Mouse (Mus musculus) limb, embryonic 14.5 days (tissue): ENCODE measurements around the gene Fam169a. TPM values are rescaled to one million over a fixed set of nuclear protein-coding genes. Genes with fewer than 3 reads are reported as not detected.

Source experiments
- ATAC-seq: fragments of 200-750 bp; cut with Nextera tagmentation; 2 replicates; pipeline ENCODE4 v1.8.0; 2017; ENCODE audit warnings: low read depth, moderate number of reproducible peaks, moderate TSS enrichment; ENCODE audit not compliant: low FRiP score
- DNase-seq: peaks from one replicate; pipeline ENCODE4 v3.0.0-alpha.2; 2015; ENCODE audit warnings: low spot score
- H3K27ac ChIP-seq: fragments of 300-500 bp; sonication (generic); replicated peaks from 2 replicates; pipeline ENCODE4 v1.5.1; 2014; ENCODE audit warnings: low read depth, mild to moderate bottlenecking, low read length, moderate library complexity, mixed read lengths
- H3K27me3 ChIP-seq: fragments of 300-500 bp; sonication (generic); 2 replicates; pipeline ENCODE4 v1.6.1; 2014; ENCODE audit warnings: low read length, mixed read lengths; ENCODE audit not compliant: control insufficient read depth, insufficient read depth
- H3K36me3 ChIP-seq: fragments of 300-500 bp; sonication (generic); 2 replicates; pipeline ENCODE4 v1.6.1; 2014; ENCODE audit warnings: mild to moderate bottlenecking, low read length, moderate library complexity, mixed read lengths; ENCODE audit not compliant: control insufficient read depth, insufficient read depth
- H3K4me1 ChIP-seq: fragments of 300-500 bp; sonication (generic); 2 replicates; pipeline ENCODE4 v1.6.1; 2014; ENCODE audit warnings: antibody characterized with exemption, low read length, mixed read lengths; ENCODE audit not compliant: control insufficient read depth, insufficient read depth
- H3K4me2 ChIP-seq: fragments of 300-500 bp; sonication (generic); replicated peaks from 2 replicates; pipeline ENCODE4 v1.6.1; 2014; ENCODE audit warnings: low read depth, mild to moderate bottlenecking, low read length, moderate library complexity; ENCODE audit not compliant: severe bottlenecking
- H3K4me3 ChIP-seq: fragments of 300-500 bp; sonication (generic); replicated peaks from 2 replicates; pipeline ENCODE4 v1.5.1; 2014; ENCODE audit warnings: low read length
- H3K9ac ChIP-seq: fragments of 300-500 bp; sonication (generic); 2 replicates; pipeline ENCODE4 v1.6.1; 2014; ENCODE audit warnings: mild to moderate bottlenecking, low read depth, low read length, moderate library complexity; ENCODE audit not compliant: severe bottlenecking
- H3K9me3 ChIP-seq: fragments of 300-500 bp; sonication (generic); 2 replicates; pipeline ENCODE4 v1.6.1; 2016; ENCODE audit warnings: low read length; ENCODE audit not compliant: control insufficient read depth
- POLR2A ChIP-seq: fragments of 200-500 bp; IDR thresholded peaks from 2 replicates; pipeline ENCODE4 v1.8.0; 2012; ENCODE audit warnings: inconsistent platforms, mild to moderate bottlenecking, moderate library complexity, borderline replicate concordance; ENCODE audit not compliant: insufficient read depth, insufficient read length; ENCODE audit errors: extremely low read depth
- WGBS: fragments of 180-500 bp; shearing (Covaris S2); extraction: QIAGEN DNeasy Blood & Tissue Kit; methylation state at CpG from one replicate; pipeline ENCODE4 v1.1.7; 2014; 5-methylcytosine and 5-hydroxymethylcytosine counted together
- polyA plus RNA-seq, 2 experiments: library from polyadenylated mRNA; depleted of rRNA in 1 of 2; stranded (reverse) in 1 of 2; unstranded in 1 of 2; fragments of >200 nt; fragmentation: Nextera tagmentation in 1 of 2; extraction: Ambion mirVana in 1 of 2; gene quantifications; 2 replicates each; pipeline versions ENCODE4 v1.2.1 to v1.2.3; 2012 to 2014

Gene Fam169a
- polyA plus RNA-seq, 2 experiments, result 1.7 to 2.8 TPM

- Histone ChIP-seq H3K27ac (no peak overlapping the region), H3K27me3 (no peaks in the 10 kb centered on the region), H3K9ac (no peak overlapping the region), H3K36me3 (peaks cover 36% of the 10 kb centered on the region), H3K4me1 (peaks cover 6% of the 10 kb centered on the region), H3K9me3 (no peaks in the 10 kb centered on the region), H3K4me2 (no peak overlapping the region), H3K4me3 (no peak overlapping the region)
- WGBS, result 78% methylated on average over 7 of the region's 7 CpGs
- no peak for ATAC-seq
- no peak for TF ChIP-seq POLR2A
- no peak for DNase-seq
These were observed 75.2 kb downstream of the Fam169a start for GRCm38 (mm10) chr13:97142321-97142720.

DNA sequence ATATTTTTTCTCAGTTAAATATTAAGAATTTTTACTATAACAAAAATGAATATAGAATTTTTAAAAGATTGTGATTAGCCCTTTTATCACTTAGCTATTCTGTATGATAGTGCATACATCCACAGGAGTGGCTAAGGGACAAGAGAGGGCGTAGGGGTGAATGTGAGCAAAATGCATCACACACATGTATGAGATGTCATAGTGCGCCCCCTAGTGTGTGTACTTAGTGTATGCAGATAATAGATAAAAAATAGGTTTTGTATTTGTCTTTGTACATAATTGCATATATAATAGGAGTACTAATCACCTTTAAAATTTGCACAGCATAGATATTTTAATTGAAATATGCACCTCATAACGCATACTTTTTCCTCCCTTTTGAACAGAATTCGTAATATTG, 78.7 kb downstream of the Fam169a start:
- 57% methylated on average over 4 of the region's 4 CpGs for WGBS
- no peak for ATAC-seq

GRCm38 (mm10) chr13:97175520-97176264, 108.6 kb downstream of the Fam169a start:
- H3K36me3 ChIP-seq, result peaks cover 83% of the 10 kb centered on the region
- H3K9ac ChIP-seq, result no peak overlapping the region
- H3K4me1 ChIP-seq, result no peaks in the 10 kb centered on the region
- no peak for TF ChIP-seq POLR2A
- H3K4me2 ChIP-seq, result no peak overlapping the region
- no peak for DNase-seq
- ATAC-seq, result no peak
- no peak overlapping the region for H3K27ac ChIP-seq
- no peaks in the 10 kb centered on the region for H3K27me3 ChIP-seq
- H3K4me3 ChIP-seq, result no peak overlapping the region
- WGBS, result 78% methylated on average over 10 of the region's 10 CpGs
- H3K9me3 ChIP-seq, result no peaks in the 10 kb centered on the region

More for the DNA sequence above, 78.7 kb downstream of the Fam169a start:
- Histone ChIP-seq H3K9ac (no peak overlapping the region), H3K27me3 (no peaks in the 10 kb centered on the region), H3K4me2 (no peak overlapping the region), H3K9me3 (no peaks in the 10 kb centered on the region), H3K4me1 (no peaks in the 10 kb centered on the region), H3K27ac (no peak overlapping the region), H3K4me3 (no peak overlapping the region), H3K36me3 (peaks cover 65% of the 10 kb centered on the region)
- peak; percentile 75 for DNase-seq
- TF ChIP-seq POLR2A, result no peak

GRCm38 (mm10) chr13:97176731-97177130, 109.6 kb downstream of the Fam169a start:
- 88% methylated on average over 5 of the region's 5 CpGs for WGBS

DNA sequence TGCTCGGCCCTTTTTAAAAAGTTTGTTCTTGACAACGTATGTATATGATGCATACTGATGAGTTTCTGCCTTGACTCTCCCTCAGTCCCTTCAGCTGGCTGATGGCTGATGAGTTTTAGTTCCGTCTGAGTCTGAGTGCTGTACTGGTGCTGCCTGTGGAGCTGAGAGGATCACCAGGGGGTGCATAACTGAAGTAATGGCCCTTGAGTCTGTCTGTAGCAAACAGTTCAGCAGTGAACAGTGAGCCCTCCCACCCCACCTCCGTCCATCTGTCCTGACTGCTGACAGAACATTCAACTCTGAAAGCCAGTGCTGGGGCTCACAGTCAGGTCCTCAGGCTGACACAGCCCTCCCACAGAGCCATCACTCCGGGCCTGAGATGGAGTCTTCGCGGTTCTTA, 111.9 kb downstream of the Fam169a start:
- Histone ChIP-seq H3K4me3 (no peak overlapping the region), H3K36me3 (peaks cover 64% of the 10 kb centered on the region), H3K9ac (no peak overlapping the region), H3K27ac (no peak overlapping the region), H3K4me1 (no peaks in the 10 kb centered on the region), H3K27me3 (no peaks in the 10 kb centered on the region), H3K9me3 (no peaks in the 10 kb centered on the region), H3K4me2 (no peak overlapping the region)
- 80% methylated on average over 7 of the region's 7 CpGs for WGBS
- TF ChIP-seq POLR2A, result no peak
- DNase-seq (no peak), ATAC-seq (no peak)

More at GRCm38 (mm10) chr13:97176731-97177130, 109.6 kb downstream of the Fam169a start:
- H3K36me3 ChIP-seq, result peaks cover 78% of the 10 kb centered on the region
- no peak overlapping the region for H3K9ac ChIP-seq
- H3K27ac ChIP-seq, result no peak overlapping the region
- no peak for TF ChIP-seq POLR2A
- H3K4me2 ChIP-seq, result no peak overlapping the region
- H3K27me3 ChIP-seq, result no peaks in the 10 kb centered on the region
- no peaks in the 10 kb centered on the region for H3K4me1 ChIP-seq
- no peak for DNase-seq
- no peak for ATAC-seq
- no peaks in the 10 kb centered on the region for H3K9me3 ChIP-seq
- H3K4me3 ChIP-seq, result no peak overlapping the region
